Mouse (Mus musculus) cerebellum, postnatal 25 days (tissue): ENCODE data around the gene Tmem108.
"Not testable (repeated sequence)": the region's sequence is repeated elsewhere in the genome, so short reads cannot be mapped to it uniquely, and the experiment has no call there.

Experiments
- DNase-seq, 2 experiments: peaks; one replicate each; pipeline ENCODE4 v3.0.0; 2021; ENCODE audit warnings: mixed read lengths in 2 of 2

Tmem108 gene

GRCm38 (mm10) chr9:103678531-103679060 lies 83.0 kb downstream of the Tmem108 start:
- DNase-seq: no peak

- DNase-seq: no peak
These were observed 83.8 kb downstream of the Tmem108 start for GRCm38 (mm10) chr9:103677811-103678210.

GRCm38 (mm10) chr9:103675721-103676480 lies 85.7 kb downstream of the Tmem108 start:
- DNase-seq: no peak

GRCm38 (mm10) chr9:103672881-103673280 lies 88.8 kb downstream of the Tmem108 start:
- no peak for DNase-seq

- not testable (repeated sequence) for DNase-seq
These were observed 91.0 kb downstream of the Tmem108 start for GRCm38 (mm10) chr9:103670592-103671113.

GRCm38 (mm10) chr9:103668830-103669229 lies 92.8 kb downstream of the Tmem108 start:
- no peak for DNase-seq

GRCm38 (mm10) chr9:103665817-103666216 lies 95.8 kb downstream of the Tmem108 start:
- DNase-seq: no peak

GRCm38 (mm10) chr9:103664151-103664550 lies 97.5 kb downstream of the Tmem108 start:
- peak in 1 of 2 experiments; percentile 26 for DNase-seq

- DNase-seq: no peak
These were observed 99.8 kb downstream of the Tmem108 start for GRCm38 (mm10) chr9:103661873-103662272.

- DNase-seq: no peak
These were observed 103.7 kb downstream of the Tmem108 start for GRCm38 (mm10) chr9:103657981-103658380.

GRCm38 (mm10) chr9:103657183-103657975 lies 104.3 kb downstream of the Tmem108 start:
- DNase-seq: no peak

- no peak for DNase-seq
These were observed 107.5 kb downstream of the Tmem108 start for GRCm38 (mm10) chr9:103653995-103654587.

- DNase-seq: peak in 1 of 2 experiments; percentile 36
These were observed 109.3 kb downstream of the Tmem108 start for GRCm38 (mm10) chr9:103652127-103652882.

GRCm38 (mm10) chr9:103646605-103647004 lies 115.0 kb downstream of the Tmem108 start:
- DNase-seq: no peak

GRCm38 (mm10) chr9:103645724-103646123 lies 115.9 kb downstream of the Tmem108 start:
- no peak for DNase-seq

- no peak for DNase-seq
These were observed 119.3 kb downstream of the Tmem108 start for GRCm38 (mm10) chr9:103642300-103642699.

- DNase-seq: no peak
These were observed 120.3 kb downstream of the Tmem108 start for GRCm38 (mm10) chr9:103641340-103641739.

GRCm38 (mm10) chr9:103639413-103639812 lies 122.2 kb downstream of the Tmem108 start:
- DNase-seq: no peak

GRCm38 (mm10) chr9:103637451-103637850 lies 124.2 kb downstream of the Tmem108 start:
- no peak for DNase-seq

- DNase-seq: no peak
These were observed 124.8 kb downstream of the Tmem108 start for GRCm38 (mm10) chr9:103636847-103637246.

- DNase-seq: no peak
These were observed 132.7 kb downstream of the Tmem108 start for GRCm38 (mm10) chr9:103628861-103629469.
